Mouse (Mus musculus): ENCODE measurements around the gene Cyp2c68. TPM values are rescaled to one million over a fixed set of nuclear protein-coding genes. Genes with fewer than 3 reads are reported as not detected.

The Cyp2c68 gene
- polyA plus RNA-seq, 1 experiment from 2014 or later: 79.3 TPM

Other genes with a start within 250 kb of the Cyp2c68 start
- not detected in 2 replicates for gene Cyp2c39, start 230.2 kb downstream of the Cyp2c68 start, polyA plus RNA-seq (2015; fragmentation: Nextera tagmentation; extraction: Ambion mirVana)
- 0.45 and 0.86 TPM in 2 replicates for gene Cyp2c67, start 92.0 kb downstream of the Cyp2c68 start, polyA plus RNA-seq (2015; fragmentation: Nextera tagmentation; extraction: Ambion mirVana)
- gene Cyp2c40, start 71.8 kb upstream of the Cyp2c68 start, polyA plus RNA-seq (2015; fragmentation: Nextera tagmentation; extraction: Ambion mirVana): 0.59 TPM in 2 replicates
- not detected in 2 replicates for gene Cyp2c69, start 145.7 kb upstream of the Cyp2c68 start, polyA plus RNA-seq (2015; fragmentation: Nextera tagmentation; extraction: Ambion mirVana)

All from liver, embryonic 13.5 days (tissue).